Comparison of ENCODE assay signal across 8 mouse cellular contexts in genomic region chr8:61225581-61226395, GRCm38 (mm10). TPM values are rescaled to one million over a fixed set of nuclear protein-coding genes. Genes with fewer than 3 reads are reported as not detected.
DNase-seq lines count a peak whose midpoint lies in the region; ATAC-seq lines count a peak whose summit lies in the region.

No protein-coding gene starts in this region.

- peak overlapping the region; percentile 77 for H3K4me3 ChIP-seq in forebrain, embryonic 16.5 days (replicated peaks; ENCODE audit: low read length)
- H3K4me3 ChIP-seq in midbrain, embryonic 12.5 days: peak overlapping the region; percentile 82

- no peaks in the 10 kb centered on the region for H3K27me3 ChIP-seq in forebrain, embryonic 16.5 days (replicated peaks; ENCODE audit: control insufficient read depth, insufficient read depth, low read length)
- H3K27me3 ChIP-seq in midbrain, embryonic 12.5 days: no peaks in the 10 kb centered on the region

- H3K27ac ChIP-seq in forebrain, embryonic 16.5 days (ENCODE audit: low read length): peak overlapping the region; percentile 30; the same call in 1 of the 2 replicates
- H3K27ac ChIP-seq in midbrain, embryonic 12.5 days (replicated peaks): no peak overlapping the region

- peak; percentile 7 for DNase-seq in adrenal gland, postnatal 10 days
- DNase-seq in adrenal gland, adult 8-10 months: no peak
- peak; percentile 79 for DNase-seq in kidney, adult 9 months
- DNase-seq in cerebellum, postnatal 36 days: no peak
- no peak for DNase-seq in right cerebral cortex, adult 18-20 months

- H3K36me3 ChIP-seq in forebrain, embryonic 16.5 days (ENCODE audit: control insufficient read depth, insufficient read depth): no peaks in the 10 kb centered on the region
- H3K36me3 ChIP-seq in midbrain, embryonic 12.5 days: no peaks in the 10 kb centered on the region

- peaks cover 42% of the 10 kb centered on the region for H3K4me1 ChIP-seq in forebrain, embryonic 16.5 days (replicated peaks; ENCODE audit: control insufficient read depth, insufficient read depth, low read length)
- H3K4me1 ChIP-seq in midbrain, embryonic 12.5 days: peaks cover 47% of the 10 kb centered on the region

- 33% methylated on average over 20 of the region's 20 CpGs for WGBS in forebrain, embryonic 16.5 days
- WGBS in midbrain, embryonic 12.5 days: 40% methylated on average over 20 of the region's 20 CpGs

- H3K9ac ChIP-seq in forebrain, embryonic 16.5 days (replicated peaks; ENCODE audit: low read depth, low read length): peak overlapping the region; percentile 90
- H3K9ac ChIP-seq in midbrain, embryonic 12.5 days (replicated peaks): peak overlapping the region; percentile 88

- H3K9me3 ChIP-seq in forebrain, embryonic 16.5 days (ENCODE audit: control insufficient read depth, low read length): no peaks in the 10 kb centered on the region
- no peaks in the 10 kb centered on the region for H3K9me3 ChIP-seq in midbrain, embryonic 12.5 days

- peak overlapping the region; percentile 86 for H3K4me2 ChIP-seq in forebrain, embryonic 16.5 days (ENCODE audit: low read length)
- H3K4me2 ChIP-seq in midbrain, embryonic 12.5 days (replicated peaks): peak overlapping the region; percentile 72

- ATAC-seq in forebrain, embryonic 16.5 days: no peak
- ATAC-seq in midbrain, embryonic 12.5 days (ENCODE audit: low FRiP score, low read depth): no peak
- no peak for ATAC-seq in erythroid progenitor cell, adult 5-6 weeks (replicated peaks; ENCODE audit: low FRiP score, poor library complexity, severe bottlenecking)

RNA-seq across cellular contexts. Expression of gene Sh3rf1, which starts 2.1 kb away (rescaled TPM):
- total RNA-seq in adrenal gland, postnatal 10 days (2021): 10 to 100 TPM; 10.1 to 10.4 TPM
- 10 to 100 TPM in 2 of 4 experiments, 1 to 10 TPM in 2; 8.7 to 13.5 (median 10.4) TPM for total RNA-seq in adrenal gland, adult 8-10 months (2022)
- polyA plus RNA-seq in forebrain, embryonic 16.5 days (2015; fragmentation: Nextera tagmentation; extraction: Ambion mirVana): 30.4 and 33.6 TPM in 2 replicates
- polyA plus RNA-seq in midbrain, embryonic 12.5 days (2016; fragmentation: Nextera tagmentation; extraction: Ambion mirVana): 22.0 and 24.5 TPM in 2 replicates
- not detected in 2 replicates for total RNA-seq in erythroid progenitor cell, adult 5-6 weeks (2015; ENCODE audit: low replicate concordance)
- 2.8 TPM in 1 of 2 replicates, not detected in the other for total RNA-seq in erythroid progenitor cell, adult 5-6 weeks (2017; ENCODE audit: low replicate concordance)

Comparison
In these comparisons a context has a peak if more than half of its experiments do, and no peak if none do; other contexts are left out.
1. DNase-seq: peak in adrenal gland, postnatal 10 days (single experiment) and kidney, adult 9 months (single experiment); none in adrenal gland, adult 8-10 months (single experiment), cerebellum, postnatal 36 days (0 of 2) and right cerebral cortex, adult 18-20 months (single experiment).